Mouse (Mus musculus) CH12.LX (cell line): ENCODE results near the gene Melk. TPM values are rescaled to one million over a fixed set of nuclear protein-coding genes. Genes with fewer than 3 reads are reported as not detected.

Source experiments
- DNase-seq: peaks from one replicate; pipeline ENCODE4 v3.0.0-alpha.2; 2013; ENCODE audit errors: extremely low read depth
- H3K27ac ChIP-seq: 2 replicates; pipeline ENCODE4 v1.5.1; 2012; ENCODE audit warnings: low read depth, mild to moderate bottlenecking, control low read depth, moderate library complexity; ENCODE audit not compliant: insufficient read depth
- H3K27me3 ChIP-seq: replicated peaks from 2 replicates; pipeline ENCODE3; 2012; ENCODE audit warnings: inconsistent platforms
- H3K36me3 ChIP-seq, 2 experiments: replicated peaks in 1 of 2; 2 replicates each; pipeline versions ENCODE3 to v1.6.1; 2012; ENCODE audit warnings: inconsistent platforms in 1 of 2, low read length in 1 of 2, mild to moderate bottlenecking in 1 of 2, mixed read lengths in 1 of 2, moderate library complexity in 1 of 2; ENCODE audit not compliant: control insufficient read depth in 1 of 2, insufficient read depth in 1 of 2
- H3K4me1 ChIP-seq, 2 experiments: 2 replicates each; pipeline ENCODE4 v1.6.1; 2012; ENCODE audit warnings: inconsistent platforms in 1 of 2, moderate library complexity in 1 of 2; ENCODE audit not compliant: insufficient read depth in 2 of 2, control insufficient read depth in 1 of 2
- H3K4me2 ChIP-seq: 2 replicates; pipeline ENCODE4 v1.6.1; 2012; ENCODE audit warnings: low read depth, mild to moderate bottlenecking, control low read depth; ENCODE audit not compliant: poor library complexity, insufficient read depth, severe bottlenecking
- H3K4me3 ChIP-seq, 3 experiments: fragments of 150-350 bp in 1 of 3; sonication (generic) in 1 of 3; replicated peaks in 1 of 3; 2 replicates each; pipeline versions ENCODE3 to v1.5.1; 2011 to 2012; ENCODE audit warnings: low read depth in 2 of 3, low read length in 2 of 3, mild to moderate bottlenecking in 2 of 3, moderate library complexity in 2 of 3, control low read depth in 1 of 3, improper control_type of control experiment in 1 of 3, inconsistent platforms in 1 of 3, mixed read lengths in 1 of 3; ENCODE audit not compliant: poor library complexity in 1 of 3
- H3K79me2 ChIP-seq: replicated peaks from 2 replicates; pipeline ENCODE4 v1.6.1; 2012; ENCODE audit warnings: mild to moderate bottlenecking, moderate library complexity; ENCODE audit not compliant: control insufficient read depth, poor library complexity, insufficient read depth, severe bottlenecking; ENCODE audit errors: extremely low read depth
- H3K9ac ChIP-seq: 2 replicates; pipeline ENCODE4 v1.6.1; 2012; ENCODE audit warnings: low read depth, mild to moderate bottlenecking, control low read depth, moderate library complexity; ENCODE audit not compliant: insufficient read depth
- H3K9me3 ChIP-seq: replicated peaks from 2 replicates; pipeline ENCODE3; 2012; ENCODE audit warnings: low read length, inconsistent platforms, mixed read lengths
- BHLHE40 ChIP-seq: IDR thresholded peaks from 2 replicates; pipeline ENCODE4 v1.6.1; 2011; ENCODE audit warnings: mild to moderate bottlenecking, low read depth, low read length, improper control_type of control experiment
- CHD2 ChIP-seq: IDR thresholded peaks from 2 replicates; pipeline ENCODE4 v1.6.1; 2011; ENCODE audit warnings: low read length, improper control_type of control experiment
- CTCF ChIP-seq, 2 experiments: IDR thresholded peaks in 1 of 2; conservative IDR thresholded peaks in 1 of 2; 2 replicates each; pipeline ENCODE4 v1.5.1; 2011 to 2012; ENCODE audit warnings: low read depth in 2 of 2, low read length in 2 of 2, improper control_type of control experiment in 1 of 2, inconsistent platforms in 1 of 2, mild to moderate bottlenecking in 1 of 2, moderate library complexity in 1 of 2
- EP300 ChIP-seq: IDR thresholded peaks from 2 replicates; pipeline ENCODE4 v1.6.1; 2011; ENCODE audit warnings: low read length, improper control_type of control experiment
- JUND ChIP-seq: conservative IDR thresholded peaks from 2 replicates; pipeline ENCODE4 v1.6.1; 2011; ENCODE audit warnings: low read depth, low read length, improper control_type of control experiment
- MAFK ChIP-seq: IDR thresholded peaks from 2 replicates; pipeline ENCODE4 v1.6.1; 2011; ENCODE audit warnings: low read length, improper control_type of control experiment; ENCODE audit not compliant: insufficient replicate concordance
- MAX ChIP-seq: IDR thresholded peaks from 2 replicates; pipeline ENCODE4 v1.6.1; 2011; ENCODE audit warnings: low read length, improper control_type of control experiment
- MXI1 ChIP-seq: IDR thresholded peaks from 2 replicates; pipeline ENCODE4 v1.6.1; 2011; ENCODE audit warnings: mild to moderate bottlenecking, low read depth, low read length, improper control_type of control experiment
- MYC ChIP-seq: IDR thresholded peaks from 2 replicates; pipeline ENCODE4 v1.6.1; 2011; ENCODE audit warnings: low read depth, mild to moderate bottlenecking, improper control_type of control experiment, low read length
- NRF1 ChIP-seq: IDR thresholded peaks from 2 replicates; pipeline ENCODE4 v1.6.1; 2014; ENCODE audit warnings: low read depth, mild to moderate bottlenecking, inconsistent platforms, low read length, improper control_type of control experiment, moderate library complexity
- RAD21 ChIP-seq: IDR thresholded peaks from 2 replicates; pipeline ENCODE4 v1.6.1; 2011; ENCODE audit warnings: low read depth, mild to moderate bottlenecking, low read length, improper control_type of control experiment, moderate library complexity
- RCOR1 ChIP-seq: conservative IDR thresholded peaks from 2 replicates; pipeline ENCODE4 v1.6.1; 2012; ENCODE audit warnings: low read depth, mild to moderate bottlenecking, inconsistent platforms, low read length, improper control_type of control experiment
- SIN3A ChIP-seq: IDR thresholded peaks from 2 replicates; pipeline ENCODE4 v1.6.1; 2012; ENCODE audit warnings: low read length, improper control_type of control experiment, inconsistent platforms
- TCF12 ChIP-seq: IDR thresholded peaks from 2 replicates; pipeline ENCODE4 v1.6.1; 2014; ENCODE audit warnings: low read depth, mild to moderate bottlenecking, inconsistent platforms, low read length, improper control_type of control experiment
- USF1 ChIP-seq: IDR thresholded peaks from 2 replicates; pipeline ENCODE4 v1.6.1; 2014; ENCODE audit warnings: low read depth, mild to moderate bottlenecking, inconsistent platforms, low read length, improper control_type of control experiment
- dilution Hi-C: fragments of 300-500 bp; cut with MboI; formaldehyde crosslinking; loops from 2 replicates; pipeline ENCODE4 v1.14.3; 2020; ENCODE audit warnings: low sequenced_read_pairs; ENCODE audit not compliant: extremely low pct_unique_long_range_greater_than_20kb, extremely low pct_ligation_motif_present
- in situ Hi-C: fragments of 300-500 bp; cut with MboI; formaldehyde crosslinking; loops from 3 replicates; pipeline ENCODE4 v1.14.3; 2019; ENCODE audit warnings: low sequenced_read_pairs, low pct_ligation_motif_present, low pct_unique_long_range_greater_than_20kb, mixed read lengths
- polyA plus RNA-seq: library from polyadenylated mRNA; unstranded; fragments of >175 nt; gene quantifications from 2 replicates; pipeline ENCODE4 v1.2.1, GENCODE M21; 2012; ENCODE audit warnings: low read depth; ENCODE audit not compliant: insufficient read length
- total RNA-seq, 2 experiments: library from RNA; depleted of rRNA; stranded (reverse); fragments of 300-350 nt in 1 of 2; fragments of >200 nt in 1 of 2; gene quantifications; 2 replicates each; pipeline ENCODE4 v1.2.3; 2012 to 2014

Gene Melk
- total and polyA plus RNA-seq, 3 experiments: 25.0 to 47.4 (median 44.9) TPM

DNA sequence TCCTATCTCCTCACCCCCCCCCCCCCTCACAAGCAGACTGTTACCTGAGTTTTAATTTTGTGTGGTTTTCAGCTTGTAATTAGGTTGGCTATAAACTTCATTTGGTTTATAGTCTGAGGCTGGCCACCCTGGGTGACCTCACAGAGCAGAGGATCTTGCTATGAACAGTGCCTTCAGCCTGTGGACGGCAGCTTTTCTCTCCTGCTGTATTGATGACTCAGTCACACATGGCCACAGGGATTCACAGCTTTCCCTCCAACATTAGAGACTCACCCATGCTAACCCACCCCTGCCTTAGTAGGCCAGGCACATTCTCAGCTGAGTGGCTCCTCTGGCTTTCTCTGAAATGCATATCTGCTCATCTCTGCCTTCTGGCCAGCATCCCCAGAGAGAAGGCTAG lies 4.8 kb upstream of the Melk start:
- Histone ChIP-seq H3K4me3 (no peak overlapping the region), H3K79me2 (no peaks in the 10 kb centered on the region), H3K4me1 (no peaks in the 10 kb centered on the region), H3K27me3 (peaks cover 7% of the 10 kb centered on the region), H3K4me2 (no peak overlapping the region), H3K9ac (no peak overlapping the region), H3K36me3 (no peaks in the 10 kb centered on the region), H3K27ac (no peak overlapping the region), H3K9me3 (peaks cover 3% of the 10 kb centered on the region)
- no peak for DNase-seq
- in situ Hi-C loops (loop anchor here (10.0 kb wide), 1 partner anchor 91 kb away; no protein-coding TSS in a partner anchor), dilution Hi-C loops (no loop called here)
- TF ChIP-seq CHD2: no peak
- no peak for TF ChIP-seq USF1
- TF ChIP-seq MAFK: no peak
- TF ChIP-seq MYC: no peak
- TF ChIP-seq JUND: no peak
- no peak for TF ChIP-seq MAX

GRCm38 (mm10) chr4:44306585-44306984 lies 5.9 kb downstream of the Melk start:
- in situ Hi-C loops: loop anchor here (25.0 kb wide), 1 partner anchor 631 kb away; no protein-coding TSS in a partner anchor
- Histone ChIP-seq H3K9me3 (no peaks in the 10 kb centered on the region), H3K36me3 (peaks cover 18 to 70% of the 10 kb centered on the region in 2 experiments), H3K4me2 (no peak overlapping the region), H3K79me2 (peaks cover 5% of the 10 kb centered on the region; the same call in 1 of the 2 replicates), H3K27ac (no peak overlapping the region), H3K4me3 (no peak overlapping the region), H3K9ac (no peak overlapping the region), H3K4me1 (peaks cover 0 to 19% of the 10 kb centered on the region in 2 experiments; a peak in 2 of 4 replicates), H3K27me3 (no peaks in the 10 kb centered on the region)
- TF ChIP-seq MXI1 (no peak), BHLHE40 (no peak), CTCF (conservative IDR thresholded peaks at IDR 0.05 in 1 of 2, IDR thresholded peaks at IDR 0.05 in 1 of 2; ENCODE audit: low read depth in 2 of 2, low read length in 2 of 2) (no peak), EP300 (no peak), TCF12 (no peak), MAFK (no peak), SIN3A (no peak), RCOR1 (no peak), CHD2 (no peak), NRF1 (no peak)
- dilution Hi-C loops: no loop called here
- no peak for DNase-seq

DNA sequence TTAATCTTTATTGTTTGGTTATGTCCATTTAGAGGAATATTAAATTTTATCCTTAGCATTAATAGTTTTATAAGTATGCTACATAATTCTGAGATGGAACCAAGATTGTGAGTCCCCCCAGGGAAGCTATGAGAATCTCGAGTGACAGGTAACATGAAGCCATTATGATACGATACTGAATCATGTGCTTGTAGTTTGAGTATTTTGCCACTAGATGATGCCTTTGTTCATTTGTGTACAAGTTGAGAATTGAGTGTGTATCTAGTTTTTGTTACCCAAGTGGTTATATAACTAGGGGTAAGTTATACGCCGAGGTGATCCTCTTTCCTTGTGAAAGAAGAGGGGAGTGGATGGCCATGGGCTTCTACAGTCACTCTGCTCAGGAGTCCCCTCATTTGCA lies 9.8 kb downstream of the Melk start:
- Histone ChIP-seq H3K4me3 (no peak overlapping the region), H3K9me3 (no peaks in the 10 kb centered on the region), H3K27ac (no peak overlapping the region), H3K4me1 (no peaks in the 10 kb centered on the region), H3K79me2 (no peaks in the 10 kb centered on the region), H3K4me2 (no peak overlapping the region), H3K9ac (no peak overlapping the region), H3K27me3 (no peaks in the 10 kb centered on the region), H3K36me3 (peaks cover 27 to 90% of the 10 kb centered on the region in 2 experiments)
- TF ChIP-seq BHLHE40 (no peak), CTCF (conservative IDR thresholded peaks at IDR 0.05 in 1 of 2, IDR thresholded peaks at IDR 0.05 in 1 of 2; ENCODE audit: low read depth in 2 of 2, low read length in 2 of 2) (0 out of 4 replicates have a peak, but pooled peaks of 1 of the 2 experiments have one; percentile 13), RAD21 (peak; percentile 1)
- in situ Hi-C loops (loop anchor here (25.0 kb wide), 1 partner anchor 627 kb away; no protein-coding TSS in a partner anchor), dilution Hi-C loops (no loop called here)
- no peak for DNase-seq
